Mouse (Mus musculus) kidney, embryonic 16.5 days (tissue): ENCODE results near the gene Pdcd4. TPM values are rescaled to one million over a fixed set of nuclear protein-coding genes. Genes with fewer than 3 reads are reported as not detected.
"Not testable (repeated sequence)": the region's sequence is repeated elsewhere in the genome, so short reads cannot be mapped to it uniquely, and the experiment has no call there.

Experiments used
- ATAC-seq: fragments of 200-750 bp; cut with Nextera tagmentation; 2 replicates; pipeline ENCODE4 v1.8.0; 2017; ENCODE audit warnings: moderate TSS enrichment; ENCODE audit not compliant: low FRiP score, low TSS enrichment
- H3K27ac ChIP-seq: fragments of 300-500 bp; sonication (generic); 2 replicates; pipeline ENCODE4 v1.5.1; 2014; ENCODE audit warnings: low read length
- H3K27me3 ChIP-seq: fragments of 300-500 bp; sonication (generic); 2 replicates; pipeline ENCODE4 v1.6.1; 2014; ENCODE audit warnings: low read length, control low read depth, mixed read lengths; ENCODE audit not compliant: insufficient read depth
- H3K36me3 ChIP-seq: fragments of 300-500 bp; sonication (generic); 2 replicates; pipeline ENCODE4 v1.6.1; 2014; ENCODE audit warnings: low read length, control low read depth, mixed read lengths; ENCODE audit not compliant: insufficient read depth
- H3K4me1 ChIP-seq: fragments of 300-500 bp; sonication (generic); 2 replicates; pipeline ENCODE4 v1.6.1; 2014; ENCODE audit warnings: low read length, control low read depth, mixed read lengths; ENCODE audit not compliant: insufficient read depth
- H3K4me2 ChIP-seq: fragments of 300-500 bp; sonication (generic); replicated peaks from 2 replicates; pipeline ENCODE4 v1.6.1; 2014; ENCODE audit warnings: low read depth, low read length
- H3K4me3 ChIP-seq: fragments of 300-500 bp; sonication (generic); 2 replicates; pipeline ENCODE4 v1.5.1; 2014; ENCODE audit warnings: mild to moderate bottlenecking, low read length
- H3K9ac ChIP-seq: fragments of 300-500 bp; sonication (generic); replicated peaks from 2 replicates; pipeline ENCODE4 v1.6.1; 2014; ENCODE audit warnings: low read length
- H3K9me3 ChIP-seq: fragments of 300-500 bp; sonication (generic); 2 replicates; pipeline ENCODE4 v1.6.1; 2016; ENCODE audit warnings: low read length, control low read depth
- WGBS: fragments of 180-500 bp; shearing (Covaris S2); extraction: QIAGEN DNeasy Blood & Tissue Kit; methylation state at CpG from one replicate; pipeline ENCODE4 v1.1.7; 2014; 5-methylcytosine and 5-hydroxymethylcytosine counted together
- polyA plus RNA-seq: library from polyadenylated mRNA; unstranded; fragments of >200 nt; fragmentation: Nextera tagmentation; extraction: Ambion mirVana; gene quantifications from 2 replicates; pipeline ENCODE4 v1.2.1, GENCODE M21; 2015

The Pdcd4 gene
- polyA plus RNA-seq, 1 experiment from 2014 or later, result 106 TPM

DNA sequence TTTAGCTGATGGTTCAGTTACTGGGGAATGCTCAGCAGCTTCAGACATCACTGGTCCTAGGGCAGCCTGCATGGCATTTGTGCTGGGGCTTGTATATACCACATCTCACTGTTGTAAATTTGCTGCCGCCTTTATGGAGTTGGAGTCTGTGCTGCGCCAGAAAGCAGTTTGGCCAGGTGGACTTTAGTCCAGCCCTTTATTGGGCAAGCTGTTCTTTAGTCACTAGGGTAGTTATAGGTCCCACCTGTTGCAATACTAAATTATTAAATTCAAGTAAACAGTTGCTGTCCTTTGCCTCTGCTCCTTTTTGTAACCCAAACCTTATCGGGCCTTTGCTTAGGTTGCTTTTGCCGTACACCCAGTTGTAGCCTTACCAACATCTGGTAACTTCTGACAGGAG lies 22.9 kb downstream of the Pdcd4 start:
- 96% methylated on average over 4 of the region's 4 CpGs for WGBS

DNA sequence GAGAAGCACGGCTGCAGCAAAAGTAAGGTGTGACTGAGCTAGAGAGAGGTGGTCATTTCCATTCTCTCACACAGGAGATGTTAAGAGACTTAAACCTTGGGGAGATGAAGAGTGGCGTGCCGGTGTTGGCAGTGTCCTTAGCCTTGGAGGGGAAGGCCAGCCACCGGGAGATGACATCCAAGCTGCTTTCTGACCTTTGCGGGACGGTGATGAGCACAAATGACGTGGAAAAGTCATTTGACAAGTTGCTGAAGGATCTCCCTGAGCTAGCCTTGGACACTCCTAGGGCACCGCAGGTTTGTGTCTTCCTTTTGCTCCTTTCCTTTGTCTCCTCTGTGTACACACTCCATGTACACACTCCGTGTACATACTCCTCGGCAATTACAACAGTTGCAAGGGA lies 27.5 kb downstream of the Pdcd4 start:
- H3K9me3 ChIP-seq, result peaks cover 4% of the 10 kb centered on the region; the same call in 1 of the 2 replicates
- H3K27ac ChIP-seq, result no peak overlapping the region
- 92% methylated on average over 10 of the region's 10 CpGs for WGBS
- H3K36me3 ChIP-seq, result peaks cover 62% of the 10 kb centered on the region
- ATAC-seq, result no peak
- H3K27me3 ChIP-seq, result no peaks in the 10 kb centered on the region
- H3K4me3 ChIP-seq, result no peak overlapping the region
- no peak overlapping the region for H3K4me2 ChIP-seq
- no peaks in the 10 kb centered on the region for H3K4me1 ChIP-seq
- H3K9ac ChIP-seq, result no peak overlapping the region

More for the DNA sequence above, 22.9 kb downstream of the Pdcd4 start:
- Histone ChIP-seq H3K27me3 (no peaks in the 10 kb centered on the region), H3K4me1 (no peaks in the 10 kb centered on the region), H3K4me3 (no peak overlapping the region), H3K9ac (no peak overlapping the region), H3K27ac (no peak overlapping the region), H3K36me3 (peaks cover 62% of the 10 kb centered on the region), H3K9me3 (no peaks in the 10 kb centered on the region), H3K4me2 (no peak overlapping the region)
- ATAC-seq, result no peak

DNA sequence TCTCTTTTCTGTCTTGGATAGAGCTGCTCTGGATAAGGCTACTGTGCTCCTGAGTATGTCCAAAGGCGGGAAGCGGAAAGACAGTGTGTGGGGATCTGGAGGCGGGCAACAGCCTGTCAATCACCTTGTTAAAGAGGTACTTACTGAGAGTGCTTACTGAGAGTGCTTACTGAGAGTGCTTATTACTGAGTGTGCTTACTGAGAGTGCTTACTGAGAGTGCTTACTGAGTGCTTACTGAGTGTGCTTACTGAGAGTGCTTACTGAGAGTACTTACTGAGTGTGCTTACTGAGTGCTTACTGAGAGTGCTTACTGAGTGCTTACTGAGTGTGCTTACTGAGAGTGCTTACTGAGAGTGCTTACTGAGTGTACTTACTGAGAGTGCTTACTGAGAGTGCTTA lies 30.0 kb downstream of the Pdcd4 start:
- not testable (repeated sequence) for ATAC-seq, H3K27me3 ChIP-seq
- peaks cover 49% of the 10 kb centered on the region for H3K36me3 ChIP-seq

DNA sequence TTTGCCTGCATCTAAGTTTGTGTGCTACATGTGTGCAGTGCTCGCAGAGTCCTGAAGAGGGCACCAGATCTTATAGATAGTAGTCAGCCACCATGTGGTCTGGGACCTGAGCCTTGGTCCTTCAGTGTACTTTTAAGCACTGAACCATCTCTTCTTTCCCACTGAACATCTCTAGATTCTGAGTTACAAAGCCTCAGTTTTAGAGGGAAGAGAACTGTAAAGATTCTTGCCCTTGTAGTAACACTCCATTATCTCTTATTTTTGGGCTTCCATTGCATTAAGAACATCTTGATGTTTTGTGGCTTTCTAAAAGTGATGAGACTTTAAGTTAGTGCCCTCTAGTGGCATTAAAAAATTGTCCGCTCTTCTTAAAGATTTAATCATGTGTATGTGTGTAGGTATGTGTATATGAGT lies 33.3 kb downstream of the Pdcd4 start:
- Histone ChIP-seq H3K9me3 (peaks cover 7% of the 10 kb centered on the region; the same call in 1 of the 2 replicates), H3K9ac (no peak overlapping the region), H3K4me3 (no peak overlapping the region), H3K4me1 (no peaks in the 10 kb centered on the region), H3K36me3 (peaks cover 43% of the 10 kb centered on the region), H3K4me2 (no peak overlapping the region), H3K27me3 (no peaks in the 10 kb centered on the region), H3K27ac (no peak overlapping the region)
- ATAC-seq, result no peak
- WGBS, result 79% methylated on average over 2 of the region's 2 CpGs

More for the DNA sequence above, 30.0 kb downstream of the Pdcd4 start:
- H3K4me3 ChIP-seq, H3K27ac ChIP-seq, H3K9me3 ChIP-seq, H3K9ac ChIP-seq, H3K4me2 ChIP-seq, H3K4me1 ChIP-seq: not testable (repeated sequence)
- WGBS, result 93% methylated on average over 3 of the region's 3 CpGs

DNA sequence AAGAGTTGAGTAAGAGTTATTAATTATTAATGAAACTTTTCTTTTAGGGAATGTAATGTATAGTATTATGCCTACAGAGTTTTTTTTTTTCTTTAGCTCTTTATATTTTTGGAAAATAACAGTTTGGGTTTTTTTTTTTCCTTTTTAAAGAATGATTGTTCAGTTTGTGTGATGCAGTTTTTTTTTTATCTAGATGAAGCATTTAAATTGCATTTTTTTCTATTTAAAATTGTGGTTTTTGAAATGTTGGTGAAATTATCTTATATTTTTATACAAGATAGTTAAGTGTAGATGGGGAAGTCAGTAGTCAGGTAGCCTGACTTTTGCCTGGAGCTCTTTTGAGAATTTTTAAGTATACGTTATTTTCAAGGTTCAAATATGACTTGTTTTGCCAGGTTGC lies 34.7 kb downstream of the Pdcd4 start:
- H3K36me3 ChIP-seq, result peaks cover 41% of the 10 kb centered on the region
- no peak for ATAC-seq
- H3K9me3 ChIP-seq, result peaks cover 7% of the 10 kb centered on the region; the same call in 1 of the 2 replicates
- no peak overlapping the region for H3K27ac ChIP-seq
- no peaks in the 10 kb centered on the region for H3K27me3 ChIP-seq
- H3K4me2 ChIP-seq, result no peak overlapping the region
- no peaks in the 10 kb centered on the region for H3K4me1 ChIP-seq
- no peak overlapping the region for H3K9ac ChIP-seq
- H3K4me3 ChIP-seq, result no peak overlapping the region
- 89% methylated on average over 1 of the region's 1 CpGs for WGBS

DNA sequence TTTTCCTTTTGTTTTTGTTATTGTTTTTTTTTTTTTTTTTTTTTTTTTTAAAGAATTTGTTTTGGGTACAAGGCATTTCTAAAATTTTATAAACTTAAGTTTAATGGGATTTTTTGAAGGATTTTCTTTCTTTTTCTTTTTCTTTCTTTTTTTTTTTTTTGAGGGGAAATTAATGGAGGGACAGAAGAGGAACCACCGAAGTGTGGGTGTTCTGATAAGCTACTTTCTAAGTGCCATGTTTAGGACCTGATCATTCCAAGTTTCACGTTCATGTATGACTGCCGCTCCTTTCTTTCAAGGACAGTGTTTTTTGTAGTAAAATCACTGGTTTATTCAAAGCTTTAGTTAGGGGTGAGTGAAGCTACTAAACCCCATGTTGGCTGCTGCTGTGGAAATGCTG lies 37.2 kb downstream of the Pdcd4 start:
- Histone ChIP-seq H3K27ac (no peak overlapping the region), H3K4me1 (no peaks in the 10 kb centered on the region), H3K9me3 (peaks cover 6% of the 10 kb centered on the region; the same call in 1 of the 2 replicates), H3K4me2 (no peak overlapping the region), H3K9ac (no peak overlapping the region), H3K27me3 (no peaks in the 10 kb centered on the region), H3K4me3 (no peak overlapping the region), H3K36me3 (peaks cover 33% of the 10 kb centered on the region)
- ATAC-seq, result no peak
- WGBS, result 91% methylated on average over 3 of the region's 3 CpGs

DNA sequence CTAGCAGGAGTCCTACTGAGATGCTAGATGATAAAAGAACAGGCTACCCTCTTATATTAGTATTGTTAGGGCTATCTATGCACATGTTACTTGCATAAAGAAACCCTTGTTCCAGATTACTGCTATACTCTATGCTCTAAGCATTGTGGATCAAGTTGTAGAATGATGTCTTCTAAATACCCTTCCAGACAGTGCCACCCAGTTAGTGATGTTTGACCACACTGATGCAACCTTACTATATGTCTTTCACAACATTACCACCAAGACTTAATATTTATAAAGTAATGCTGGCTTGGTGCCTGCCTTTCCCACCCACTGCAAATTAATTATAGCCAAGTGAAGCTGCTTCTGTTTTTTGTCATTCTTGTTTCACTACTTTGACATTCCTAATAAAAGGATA lies 41.0 kb downstream of the Pdcd4 start:
- H3K9ac ChIP-seq, result no peak overlapping the region
- no peaks in the 10 kb centered on the region for H3K27me3 ChIP-seq
- no peak overlapping the region for H3K27ac ChIP-seq
- peaks cover 22% of the 10 kb centered on the region for H3K36me3 ChIP-seq
- H3K9me3 ChIP-seq, result no peaks in the 10 kb centered on the region
- no peaks in the 10 kb centered on the region for H3K4me1 ChIP-seq
- H3K4me2 ChIP-seq, result no peak overlapping the region
- H3K4me3 ChIP-seq, result no peak overlapping the region
- no peak for ATAC-seq

DNA sequence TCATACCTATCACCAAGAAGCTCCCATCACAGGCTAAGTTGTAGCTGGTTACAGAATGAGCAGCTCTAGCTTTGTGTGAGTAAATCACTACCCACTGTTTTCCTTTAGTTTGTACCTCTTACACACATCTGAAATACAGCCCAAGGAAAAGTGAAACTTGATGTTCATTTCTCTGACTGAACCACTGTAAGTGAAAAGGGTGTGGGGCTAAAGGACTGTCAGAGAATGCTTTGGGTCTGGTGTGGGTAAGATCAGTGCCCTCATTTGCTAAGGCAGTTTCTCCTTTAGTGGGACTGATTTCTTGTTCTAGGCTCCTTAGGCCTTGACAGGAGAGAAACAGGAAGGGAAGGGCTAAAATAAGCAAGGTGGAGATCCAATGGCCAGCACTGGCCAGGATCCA lies 42.0 kb downstream of the Pdcd4 start:
- no peaks in the 10 kb centered on the region for H3K9me3 ChIP-seq
- peaks cover 25% of the 10 kb centered on the region for H3K36me3 ChIP-seq
- ATAC-seq, result no peak
- no peak overlapping the region for H3K4me2 ChIP-seq
- no peaks in the 10 kb centered on the region for H3K27me3 ChIP-seq
- H3K9ac ChIP-seq, result no peak overlapping the region
- no peak overlapping the region for H3K4me3 ChIP-seq
- H3K27ac ChIP-seq, result no peak overlapping the region
- H3K4me1 ChIP-seq, result no peaks in the 10 kb centered on the region

DNA sequence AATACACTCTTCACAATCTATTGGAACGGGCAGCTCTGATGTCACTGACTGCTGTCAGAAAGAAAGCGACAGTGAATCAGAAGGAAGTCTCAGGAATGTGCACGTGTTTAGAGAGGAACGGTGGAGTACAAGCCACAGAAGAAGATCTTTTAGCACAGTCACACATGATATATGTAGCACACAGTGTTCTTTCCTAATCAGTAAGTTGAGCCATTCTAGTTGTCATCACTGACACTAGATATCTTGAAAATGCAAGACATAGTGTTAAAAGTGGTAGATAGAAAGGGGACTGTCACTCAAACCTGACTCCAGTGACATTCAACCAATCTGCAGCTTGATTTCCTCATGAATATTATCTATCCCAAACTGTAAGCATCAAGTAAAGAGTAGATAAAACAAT lies 47.4 kb downstream of the Pdcd4 start:
- Histone ChIP-seq H3K4me2 (no peak overlapping the region), H3K4me3 (no peak overlapping the region), H3K9me3 (no peaks in the 10 kb centered on the region), H3K9ac (no peak overlapping the region), H3K36me3 (peaks cover 9% of the 10 kb centered on the region; the same call in 1 of the 2 replicates), H3K4me1 (peaks cover 5% of the 10 kb centered on the region), H3K27ac (no peak overlapping the region), H3K27me3 (no peaks in the 10 kb centered on the region)
- 80% methylated on average over 4 of the region's 4 CpGs for WGBS
- no peak for ATAC-seq

DNA sequence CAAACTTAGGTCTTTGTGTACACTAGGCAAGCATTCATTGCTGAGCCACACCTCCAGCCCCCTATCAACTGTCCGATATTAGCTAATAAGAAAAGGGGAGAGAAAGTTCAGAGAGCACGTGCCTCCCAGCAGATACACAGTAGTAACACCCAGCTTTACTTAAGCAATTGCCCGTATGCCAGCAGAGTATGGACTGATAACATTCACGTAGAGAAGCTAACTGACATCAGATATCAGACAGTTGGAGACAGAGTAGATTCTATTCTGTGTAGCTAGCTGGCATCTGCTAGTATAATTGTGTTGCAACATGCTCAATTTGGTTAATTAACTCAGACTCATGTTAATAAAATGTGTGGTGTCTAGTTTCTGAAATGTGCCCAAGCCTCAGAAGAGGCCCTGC lies 49.1 kb downstream of the Pdcd4 start:
- no peak for ATAC-seq
- no peak overlapping the region for H3K4me3 ChIP-seq
- H3K9me3 ChIP-seq, result no peaks in the 10 kb centered on the region
- H3K36me3 ChIP-seq, result peaks cover 9% of the 10 kb centered on the region; the same call in 1 of the 2 replicates
- WGBS, result 89% methylated on average over 4 of the region's 4 CpGs
- H3K4me1 ChIP-seq, result peaks cover 8% of the 10 kb centered on the region
- H3K27me3 ChIP-seq, result no peaks in the 10 kb centered on the region
- no peak overlapping the region for H3K9ac ChIP-seq
- no peak overlapping the region for H3K4me2 ChIP-seq
- H3K27ac ChIP-seq, result no peak overlapping the region
